22 mouse cellular contexts compared by ENCODE assay signal in the genomic region with DNA sequence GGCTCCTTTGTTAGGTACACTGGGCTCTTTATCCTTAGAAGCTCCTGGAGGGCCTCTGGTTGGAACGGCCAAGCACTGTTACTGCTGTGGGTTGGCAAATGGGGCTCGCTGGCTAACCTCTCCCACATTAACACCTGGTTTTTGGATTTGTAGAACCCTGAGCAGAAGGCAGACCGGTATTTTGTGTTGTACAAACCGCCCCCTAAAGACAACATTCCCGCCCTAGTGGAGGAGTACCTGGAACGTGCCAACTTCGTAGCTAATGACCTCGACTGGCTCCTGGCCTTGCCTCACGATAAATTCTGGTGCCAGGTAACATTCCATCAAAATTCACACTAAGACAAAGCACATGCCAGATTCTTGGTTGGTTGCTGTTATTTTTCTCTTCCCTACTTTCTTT. TPM values are rescaled to one million over a fixed set of nuclear protein-coding genes. Genes with fewer than 3 reads are reported as not detected.
"Had no signal": no experiment of that assay in that cellular context is flagged by ENCODE, and none has a peak within 500 bp of the region (broad histone marks: within the 10 kb centered on the region; RNA-seq: fewer than 3 reads in every experiment).

No protein-coding gene starts in this region.

- H3K9me3 ChIP-seq: liver, embryonic 13.5 days; liver, embryonic 15.5 days; lung, embryonic 15.5 days; megakaryocyte, embryonic 14.5 days; midbrain, embryonic 13.5 days; midbrain, embryonic 15.5 days; neural tube, embryonic 12.5 days; stomach, embryonic 15.5 days had no signal

- H3K4me3 ChIP-seq: liver, embryonic 13.5 days; liver, embryonic 15.5 days; lung, embryonic 15.5 days; megakaryocyte, embryonic 14.5 days; midbrain, embryonic 13.5 days; midbrain, embryonic 15.5 days; neural tube, embryonic 12.5 days; stomach, embryonic 15.5 days had no signal

- H3K27me3 ChIP-seq: liver, embryonic 13.5 days; liver, embryonic 15.5 days; lung, embryonic 15.5 days; megakaryocyte, embryonic 14.5 days; midbrain, embryonic 13.5 days; midbrain, embryonic 15.5 days; neural tube, embryonic 12.5 days; stomach, embryonic 15.5 days had no signal

- H3K27ac ChIP-seq: liver, embryonic 13.5 days; liver, embryonic 15.5 days; lung, embryonic 15.5 days; macrophage; midbrain, embryonic 13.5 days; midbrain, embryonic 15.5 days; neural tube, embryonic 12.5 days; stomach, embryonic 15.5 days; stomach, postnatal 0 days had no signal

- ATAC-seq: liver, postnatal 0 days; midbrain, embryonic 13.5 days; midbrain, embryonic 15.5 days had no signal

- H3K9ac ChIP-seq: liver, embryonic 13.5 days; liver, embryonic 15.5 days; liver, postnatal 0 days; lung, embryonic 15.5 days; midbrain, embryonic 13.5 days; midbrain, embryonic 15.5 days; neural tube, embryonic 12.5 days; stomach, embryonic 15.5 days had no signal

- DNase-seq: liver; liver, embryonic 13.5 days; liver, postnatal 0 days; right cerebral cortex, postnatal 14 days; thymus, adult 2 months; thymus, postnatal 14 days; thymus, postnatal 36 days had no signal

- H3K4me2 ChIP-seq: liver, embryonic 11.5 days; liver, embryonic 13.5 days; liver, embryonic 15.5 days; lung, embryonic 15.5 days; midbrain, embryonic 11.5 days; midbrain, embryonic 13.5 days; midbrain, embryonic 15.5 days; neural tube, embryonic 12.5 days; stomach, embryonic 15.5 days had no signal

- H3K4me1 ChIP-seq: lung, embryonic 15.5 days; midbrain, embryonic 13.5 days; midbrain, embryonic 15.5 days; neural tube, embryonic 12.5 days; stomach, embryonic 15.5 days had no signal

RNA-seq across cellular contexts. Expression of gene Gm11032, which starts 26.5 kb away (rescaled TPM):
- polyA plus RNA-seq: liver, embryonic 11.5 days; liver, embryonic 13.5 days; liver, embryonic 15.5 days; liver, postnatal 0 days; lung, embryonic 15.5 days; macrophage; midbrain, embryonic 11.5 days; midbrain, embryonic 13.5 days; midbrain, embryonic 15.5 days; midbrain, postnatal 0 days; neural tube, embryonic 12.5 days; neural tube, embryonic 14.5 days; spleen, adult 2 months; stomach, embryonic 15.5 days; stomach, postnatal 0 days; testis, adult 2 months; thymus, adult 2 months had no signal
